ENCODE assay signal across 8 mouse cellular contexts in genomic region chr4:156185456-156185949, GRCm38 (mm10). TPM values are rescaled to one million over a fixed set of nuclear protein-coding genes. Genes with fewer than 3 reads are reported as not detected.
DNase-seq lines count a peak whose midpoint lies in the region; ATAC-seq lines count a peak whose summit lies in the region.

No protein-coding gene starts in this region.

- ATAC-seq in lung, embryonic 16.5 days (ENCODE audit: low read depth), result no peak
- peak; percentile 85 for ATAC-seq in liver, embryonic 13.5 days (ENCODE audit: low read depth)
- ATAC-seq in stomach, embryonic 16.5 days (ENCODE audit: insufficient read depth, low FRiP score), result no peak

- no peak overlapping the region for H3K27ac ChIP-seq in lung, embryonic 16.5 days (ENCODE audit: low read length)
- H3K27ac ChIP-seq in liver, embryonic 13.5 days, result peak overlapping the region; percentile 59
- H3K27ac ChIP-seq in stomach, embryonic 16.5 days (ENCODE audit: low read length), result no peak overlapping the region

- no peaks in the 10 kb centered on the region for H3K9me3 ChIP-seq in lung, embryonic 16.5 days (ENCODE audit: control insufficient read depth, low read length)
- no peaks in the 10 kb centered on the region for H3K9me3 ChIP-seq in liver, embryonic 13.5 days (replicated peaks)
- H3K9me3 ChIP-seq in stomach, embryonic 16.5 days (replicated peaks; ENCODE audit: control insufficient read depth, low read length), result no peaks in the 10 kb centered on the region

- peaks cover 9% of the 10 kb centered on the region for H3K36me3 ChIP-seq in lung, embryonic 16.5 days (ENCODE audit: control insufficient read depth, insufficient read depth, low read length)
- H3K36me3 ChIP-seq in liver, embryonic 13.5 days, result peaks cover 4% of the 10 kb centered on the region; the same call in 1 of the 2 replicates
- no peaks in the 10 kb centered on the region for H3K36me3 ChIP-seq in stomach, embryonic 16.5 days (ENCODE audit: control insufficient read depth, insufficient read depth, low read length)

- H3K4me1 ChIP-seq in lung, embryonic 16.5 days (replicated peaks; ENCODE audit: control insufficient read depth, insufficient read depth, low read length), result peaks cover 23% of the 10 kb centered on the region
- peaks cover 73% of the 10 kb centered on the region for H3K4me1 ChIP-seq in liver, embryonic 13.5 days (replicated peaks)
- peaks cover 25% of the 10 kb centered on the region for H3K4me1 ChIP-seq in stomach, embryonic 16.5 days (ENCODE audit: control insufficient read depth, insufficient read depth, low read length)

- DNase-seq in cerebellum, postnatal 10 days, result peak; percentile 31 to 39
- no peak for DNase-seq in cerebellum, adult 11-12 months
- DNase-seq in lung, postnatal 25 days (ENCODE audit: low spot score), result no peak
- peak; percentile 64 for DNase-seq in liver, embryonic 13.5 days
- DNase-seq in T-cell, adult 2 months (ENCODE audit: low spot score), result no peak
- DNase-seq in gastrocnemius, postnatal 4 days (ENCODE audit: low spot score in 2 of 2), result no peak

- no peaks in the 10 kb centered on the region for H3K27me3 ChIP-seq in lung, embryonic 16.5 days (ENCODE audit: control insufficient read depth, insufficient read depth, low read depth, low read length)
- H3K27me3 ChIP-seq in liver, embryonic 13.5 days, result 0 out of 2 replicates have a peak, but pooled peaks cover 2% of the 10 kb centered on the region
- H3K27me3 ChIP-seq in stomach, embryonic 16.5 days (ENCODE audit: control insufficient read depth, insufficient read depth, low read length), result no peaks in the 10 kb centered on the region

- 84% methylated on average over 13 of the region's 13 CpGs for WGBS in lung, embryonic 16.5 days
- WGBS in liver, embryonic 13.5 days (ENCODE audit: insufficient replicate concordance), result 51% methylated on average over 13 of the region's 13 CpGs
- 81% methylated on average over 13 of the region's 13 CpGs for WGBS in stomach, embryonic 16.5 days

- peak overlapping the region; percentile 43 for H3K9ac ChIP-seq in lung, embryonic 16.5 days (ENCODE audit: low read length)
- peak overlapping the region; percentile 64 for H3K9ac ChIP-seq in liver, embryonic 13.5 days
- H3K9ac ChIP-seq in stomach, embryonic 16.5 days (ENCODE audit: low read length), result no peak overlapping the region

- H3K4me2 ChIP-seq in lung, embryonic 16.5 days (ENCODE audit: low read depth, low read length), result peak overlapping the region; percentile 39
- H3K4me2 ChIP-seq in liver, embryonic 13.5 days, result peak overlapping the region; percentile 70
- H3K4me2 ChIP-seq in stomach, embryonic 16.5 days (ENCODE audit: low read depth, low read length), result peak overlapping the region; percentile 31

- peak overlapping the region; percentile 20 for H3K4me3 ChIP-seq in lung, embryonic 16.5 days (ENCODE audit: low read length)
- peak overlapping the region; percentile 46 for H3K4me3 ChIP-seq in liver, embryonic 13.5 days (replicated peaks)
- peak overlapping the region; percentile 2; the same call in 1 of the 2 replicates for H3K4me3 ChIP-seq in stomach, embryonic 16.5 days (replicated peaks; ENCODE audit: low read length)

RNA-seq across cellular contexts. Expression of gene Agrn, which starts 11.8 kb away (rescaled TPM):
- 85.6 and 86.5 TPM in 2 replicates for polyA plus RNA-seq in lung, embryonic 16.5 days (2015; fragmentation: Nextera tagmentation; extraction: Ambion mirVana)
- polyA plus RNA-seq in liver, embryonic 13.5 days (2015; fragmentation: Nextera tagmentation; extraction: Ambion mirVana), result 8.5 and 8.7 TPM in 2 replicates
- 62.8 and 63.6 TPM in 2 replicates for polyA plus RNA-seq in stomach, embryonic 16.5 days (2015; fragmentation: Nextera tagmentation; extraction: Ambion mirVana)
- total RNA-seq in gastrocnemius, postnatal 4 days (2021), result 10 to 100 TPM; 53.2 to 57.1 TPM

RNA-seq across cellular contexts. Expression of gene Isg15, which starts 15.1 kb away (rescaled TPM):
- polyA plus RNA-seq in lung, embryonic 16.5 days (2015; fragmentation: Nextera tagmentation; extraction: Ambion mirVana), result 1.7 and 3.1 TPM in 2 replicates
- 5.5 and 5.9 TPM in 2 replicates for polyA plus RNA-seq in liver, embryonic 13.5 days (2015; fragmentation: Nextera tagmentation; extraction: Ambion mirVana)
- 1.4 and 2.3 TPM in 2 replicates for polyA plus RNA-seq in stomach, embryonic 16.5 days (2015; fragmentation: Nextera tagmentation; extraction: Ambion mirVana)
- under 1 TPM in 1 of 2 experiments, not detected in 1; 0.49 TPM for total RNA-seq in gastrocnemius, postnatal 4 days (2021)

RNA-seq across cellular contexts. Expression of gene AW011738, which starts 17.6 kb away (rescaled TPM):
- polyA plus RNA-seq in lung, embryonic 16.5 days (2015; fragmentation: Nextera tagmentation; extraction: Ambion mirVana), result 2.9 and 3.4 TPM in 2 replicates
- polyA plus RNA-seq in liver, embryonic 13.5 days (2015; fragmentation: Nextera tagmentation; extraction: Ambion mirVana), result 0.89 and 1.0 TPM in 2 replicates
- 2.3 and 2.4 TPM in 2 replicates for polyA plus RNA-seq in stomach, embryonic 16.5 days (2015; fragmentation: Nextera tagmentation; extraction: Ambion mirVana)
- total RNA-seq in gastrocnemius, postnatal 4 days (2021), result 1 to 10 TPM; 3.6 to 4.1 TPM

RNA-seq across cellular contexts. Expression of gene Perm1, which starts 30.2 kb away (rescaled TPM):
- polyA plus RNA-seq in lung, embryonic 16.5 days (2015; fragmentation: Nextera tagmentation; extraction: Ambion mirVana), result 0.45 and 0.91 TPM in 2 replicates
- polyA plus RNA-seq in liver, embryonic 13.5 days (2015; fragmentation: Nextera tagmentation; extraction: Ambion mirVana), result 0.08 TPM in 1 of 2 replicates, not detected in the other
- polyA plus RNA-seq in stomach, embryonic 16.5 days (2015; fragmentation: Nextera tagmentation; extraction: Ambion mirVana), result 3.6 and 5.4 TPM in 2 replicates
- 10 to 100 TPM; 30.8 to 32.7 TPM for total RNA-seq in gastrocnemius, postnatal 4 days (2021)

RNA-seq across cellular contexts. Expression of gene Plekhn1, which starts 49.2 kb away (rescaled TPM):
- 18.5 and 22.8 TPM in 2 replicates for polyA plus RNA-seq in lung, embryonic 16.5 days (2015; fragmentation: Nextera tagmentation; extraction: Ambion mirVana)
- polyA plus RNA-seq in liver, embryonic 13.5 days (2015; fragmentation: Nextera tagmentation; extraction: Ambion mirVana), result 4.0 and 4.1 TPM in 2 replicates
- polyA plus RNA-seq in stomach, embryonic 16.5 days (2015; fragmentation: Nextera tagmentation; extraction: Ambion mirVana), result 27.7 and 36.6 TPM in 2 replicates
- 10 to 100 TPM; 11.5 to 12.2 TPM for total RNA-seq in gastrocnemius, postnatal 4 days (2021)

Comparison
In these comparisons a context has a peak if more than half of its experiments do, and no peak if none do; other contexts are left out.
1. DNase-seq: peak in cerebellum, postnatal 10 days (2 of 2) and liver, embryonic 13.5 days (single experiment); none in cerebellum, adult 11-12 months (single experiment), lung, postnatal 25 days (single experiment), T-cell, adult 2 months (single experiment) and gastrocnemius, postnatal 4 days (0 of 2).
2. Peak in every context shown above with its lines, with median percentiles within 50 percentile points of each other: H3K4me2 ChIP-seq and H3K4me3 ChIP-seq.